Mouse (Mus musculus) ES-Bruce4 (cell line): ENCODE measurements at regions not wholly inside any gene's neighbourhood (a gene's known extent, or its start where the extent isn't known, plus 50 kb on each side); places are given as distances from the start of the nearest gene placed in this dataset.

Experiments
- CTCF ChIP-seq: IDR thresholded peaks from one replicate; pipeline ENCODE4 v1.8.1; 2011; ENCODE audit warnings: low read depth, low read length
- POLR2A ChIP-seq: IDR thresholded peaks from one replicate; pipeline ENCODE4 v1.8.1; 2011; ENCODE audit warnings: low read length; ENCODE audit not compliant: insufficient read depth

- TF ChIP-seq CTCF (no peak), POLR2A (no peak)
Measured at GRCm38 (mm10) chr10:83836351-83836750, 113.7 kb downstream of the 1500009L16Rik start.
